ENCODE assay signal across 11 mouse cellular contexts in genomic region chr8:11250149-11250548, GRCm38 (mm10).
A peak's percentile ranks its signal among the peaks of the same experiment; 100 is the strongest.
DNase-seq lines count a peak whose midpoint lies in the region; ATAC-seq and TF ChIP-seq lines count a peak whose summit lies in the region.
"Had no signal": no experiment of that assay in that cellular context is flagged by ENCODE, and none has a peak within 500 bp of the region (broad histone marks: within the 10 kb centered on the region; RNA-seq: fewer than 3 reads in every experiment).

No protein-coding gene starts in this region.

- peak overlapping the region; percentile 22; the same call in 1 of the 2 replicates for H3K27ac ChIP-seq in liver, postnatal 0 days (ENCODE audit: low read depth)
- H3K27ac ChIP-seq: limb, embryonic 10.5 days had no signal

- no peaks in the 10 kb centered on the region for H3K27me3 ChIP-seq in liver, postnatal 0 days (ENCODE audit: insufficient read depth, low read length)
- H3K27me3 ChIP-seq: Patski had no signal

- H3K4me2 ChIP-seq in liver, postnatal 0 days (ENCODE audit: low read depth, low read length): no peak overlapping the region

- H3K4me3 ChIP-seq in liver, postnatal 0 days (ENCODE audit: low read depth, low read length): no peak overlapping the region
- H3K4me3 ChIP-seq: limb, embryonic 10.5 days had no signal

- peak; percentile 93 for DNase-seq in heart, adult 11 months
- no peak for DNase-seq in heart, adult 8-10 months (ENCODE audit: low spot score)
- DNase-seq in liver, postnatal 0 days: no peak
- DNase-seq in liver: no peak
- no peak for DNase-seq in right cerebral cortex, postnatal 36 days (ENCODE audit: low spot score in 2 of 2)
- no peak for DNase-seq in layer of hippocampus, adult 11-12 months (ENCODE audit: low spot score)

- no peak overlapping the region for H3K9ac ChIP-seq in liver, postnatal 0 days (replicated peaks)

- 0 out of 2 replicates have a peak, but pooled peaks cover 6% of the 10 kb centered on the region for H3K36me3 ChIP-seq in liver, postnatal 0 days (replicated peaks; ENCODE audit: insufficient read depth, low read length)

- WGBS in liver, postnatal 0 days (ENCODE audit: insufficient replicate concordance): 63% methylated on average over 8 of the region's 8 CpGs

- no peak for TF ChIP-seq CTCF in liver, postnatal 0 days (IDR thresholded peaks at IDR 0.05; ENCODE audit: low read depth)

- no peak for ATAC-seq in liver, postnatal 0 days
- ATAC-seq in granulocyte monocyte progenitor cell, adult 5-6 weeks (replicated peaks; ENCODE audit: poor library complexity, severe bottlenecking): peak; percentile 44; the same call in 1 of the 2 replicates
- 0 out of 2 replicates have a peak, but pooled peaks have one; percentile 7 for ATAC-seq in megakaryocyte progenitor cell, adult 5-6 weeks (replicated peaks; ENCODE audit: poor library complexity)
- ATAC-seq: inflammation-experienced regulatory T-cells, adult 6 months; Patski had no signal

- no peaks in the 10 kb centered on the region for H3K9me3 ChIP-seq in liver, postnatal 0 days (ENCODE audit: low read length)
- H3K9me3 ChIP-seq: limb, embryonic 10.5 days had no signal

- TF ChIP-seq EP300 in liver, postnatal 0 days (IDR thresholded peaks at IDR 0.05; ENCODE audit: low read depth): no peak

- H3K4me1 ChIP-seq in liver, postnatal 0 days (ENCODE audit: insufficient read depth): peaks cover 10% of the 10 kb centered on the region
